Comparison of ENCODE assay signal across 8 mouse cellular contexts in the genomic region with DNA sequence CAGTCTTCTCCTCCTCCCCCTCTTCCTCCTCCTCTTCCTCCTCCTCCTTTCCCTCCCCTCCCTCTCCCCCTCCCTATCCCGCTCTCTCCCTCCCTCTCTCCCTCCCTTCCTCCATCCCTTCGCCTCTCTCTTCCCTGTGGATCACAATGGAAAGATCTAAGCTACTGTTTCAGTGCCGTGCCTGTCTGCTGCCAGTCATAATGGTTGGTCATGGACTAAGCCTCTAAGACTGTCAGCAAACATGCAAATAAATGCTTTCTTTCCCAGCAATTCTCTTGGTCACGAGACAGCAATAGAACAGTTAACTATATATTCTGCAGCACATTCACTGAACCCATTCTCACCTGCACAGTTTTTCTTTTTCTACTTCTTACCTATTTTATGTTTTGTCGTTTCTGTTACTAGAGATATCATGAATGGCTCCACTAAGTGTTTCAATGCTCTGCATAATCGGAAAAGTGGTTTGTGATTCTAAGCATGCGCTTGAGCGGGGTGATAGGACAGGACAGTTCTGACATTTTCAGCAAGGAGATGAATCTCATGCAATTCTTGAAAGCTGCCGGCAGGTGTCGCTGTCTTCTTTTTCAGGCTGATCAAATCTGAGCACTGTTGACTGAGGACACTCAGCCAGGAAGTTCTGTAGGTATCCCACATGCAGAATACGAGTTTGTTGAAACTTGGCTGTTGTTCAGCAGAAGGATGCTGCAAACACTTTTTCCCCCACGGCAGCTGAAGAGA. TPM values are rescaled to one million over a fixed set of nuclear protein-coding genes. Genes with fewer than 3 reads are reported as not detected.
A peak's percentile ranks its signal among the peaks of the same experiment; 100 is the strongest.
DNase-seq lines count a peak whose midpoint lies in the region; ATAC-seq lines count a peak whose summit lies in the region.

No protein-coding gene starts in this region.

- 22% methylated on average over 12 of the region's 12 CpGs for WGBS in heart, embryonic 12.5 days
- 19% methylated on average over 10 of the region's 12 CpGs for WGBS in kidney, embryonic 16.5 days

- H3K4me2 ChIP-seq in heart, embryonic 12.5 days, result no peak overlapping the region
- no peak overlapping the region for H3K4me2 ChIP-seq in kidney, embryonic 16.5 days (replicated peaks; ENCODE audit: low read depth, low read length)

- H3K9ac ChIP-seq in heart, embryonic 12.5 days, result no peak overlapping the region
- no peak overlapping the region for H3K9ac ChIP-seq in kidney, embryonic 16.5 days (replicated peaks; ENCODE audit: low read length)

- H3K4me3 ChIP-seq in heart, embryonic 12.5 days, result no peak overlapping the region
- no peak overlapping the region for H3K4me3 ChIP-seq in kidney, embryonic 16.5 days (ENCODE audit: low read length)

- H3K9me3 ChIP-seq in heart, embryonic 12.5 days (replicated peaks), result no peaks in the 10 kb centered on the region
- no peaks in the 10 kb centered on the region for H3K9me3 ChIP-seq in kidney, embryonic 16.5 days (ENCODE audit: low read length)

- no peak overlapping the region for H3K27ac ChIP-seq in heart, embryonic 12.5 days (ENCODE audit: poor library complexity, severe bottlenecking)
- H3K27ac ChIP-seq in kidney, embryonic 16.5 days (ENCODE audit: low read length), result no peak overlapping the region

- H3K27me3 ChIP-seq in heart, embryonic 12.5 days (replicated peaks), result no peaks in the 10 kb centered on the region
- H3K27me3 ChIP-seq in kidney, embryonic 16.5 days (ENCODE audit: insufficient read depth, low read length), result no peaks in the 10 kb centered on the region

- DNase-seq in frontal cortex, postnatal 25 days (ENCODE audit: low spot score in 2 of 2), result no peak
- DNase-seq in adrenal gland, adult 8-10 months, result peak; percentile 26
- DNase-seq in embryo, embryonic 9.5 days (ENCODE audit: extremely low spot score), result peak; percentile 62
- peak; percentile 50 to 73 for DNase-seq in lung, postnatal 4 days
- DNase-seq in right cerebral cortex, postnatal 25 days, result peak; percentile 28

- H3K4me1 ChIP-seq in heart, embryonic 12.5 days (replicated peaks), result peaks cover 2% of the 10 kb centered on the region
- no peaks in the 10 kb centered on the region for H3K4me1 ChIP-seq in kidney, embryonic 16.5 days (ENCODE audit: insufficient read depth, low read length)

- peak; percentile 89 for ATAC-seq in frontal cortex, adult (ENCODE audit: low TSS enrichment)
- ATAC-seq in heart, embryonic 12.5 days (ENCODE audit: insufficient number of reproducible peaks, low FRiP score), result 0 out of 2 replicates have a peak, but pooled peaks have one; percentile 22
- ATAC-seq in kidney, embryonic 16.5 days (ENCODE audit: low FRiP score, low TSS enrichment), result peak; percentile 75; the same call in 1 of the 2 replicates

- H3K36me3 ChIP-seq in heart, embryonic 12.5 days, result peaks cover 5% of the 10 kb centered on the region; the same call in 1 of the 2 replicates
- no peaks in the 10 kb centered on the region for H3K36me3 ChIP-seq in kidney, embryonic 16.5 days (ENCODE audit: insufficient read depth, low read length)

RNA-seq across cellular contexts. Expression of a gene that starts 17.5 kb away (rescaled TPM):
- 10 to 100 TPM; 24.7 to 32.7 (median 30.4) TPM for total RNA-seq in adrenal gland, adult 8-10 months (2022)
- 29.6 and 30.0 TPM in 2 replicates for polyA plus RNA-seq in heart, embryonic 12.5 days (2016; fragmentation: Nextera tagmentation; extraction: Ambion mirVana)
- 19.8 and 20.6 TPM in 2 replicates for polyA plus RNA-seq in kidney, embryonic 16.5 days (2015; fragmentation: Nextera tagmentation; extraction: Ambion mirVana)

RNA-seq across cellular contexts. Expression of a gene that starts 39.2 kb away (rescaled TPM):
- 100 to 1,000 TPM; 123 to 141 (median 129) TPM for total RNA-seq in adrenal gland, adult 8-10 months (2022)
- 223 and 232 TPM in 2 replicates for polyA plus RNA-seq in heart, embryonic 12.5 days (2016; fragmentation: Nextera tagmentation; extraction: Ambion mirVana)
- 218 and 238 TPM in 2 replicates for polyA plus RNA-seq in kidney, embryonic 16.5 days (2015; fragmentation: Nextera tagmentation; extraction: Ambion mirVana)

Comparison
In these comparisons a context has a peak if more than half of its experiments do, and no peak if none do; other contexts are left out.
1. ATAC-seq: peak in every context shown above with its lines; median percentile 89 in frontal cortex, adult; 75 in kidney, embryonic 16.5 days; 22 in heart, embryonic 12.5 days.
2. DNase-seq: peak in adrenal gland, adult 8-10 months (single experiment), embryo, embryonic 9.5 days (single experiment), lung, postnatal 4 days (2 of 2) and right cerebral cortex, postnatal 25 days (single experiment); none in frontal cortex, postnatal 25 days (0 of 2).